19 mouse cellular contexts compared by ENCODE assay signal in genomic region chr1:151307821-151308220, GRCm38 (mm10).
"Had no signal": no experiment of that assay in that cellular context is flagged by ENCODE, and none has a peak within 500 bp of the region (broad histone marks: within the 10 kb centered on the region; RNA-seq: fewer than 3 reads in every experiment).

No protein-coding gene starts in this region.

- DNase-seq: layer of hippocampus, postnatal 36 days; liver, embryonic 13.5 days; lung, adult 2 months; lung, postnatal 14 days; lung, postnatal 4 days; right cerebral cortex, adult 18-20 months; right cerebral cortex, postnatal 14 days; right cerebral cortex, postnatal 4 days; spleen, adult 18-20 months; thymus, adult 2 months; thymus, postnatal 14 days; thymus, postnatal 4 days had no signal

- H3K9me3 ChIP-seq: liver, embryonic 13.5 days; midbrain, embryonic 15.5 days; neural tube, embryonic 12.5 days; neural tube, embryonic 15.5 days; stomach, embryonic 15.5 days had no signal

- H3K9ac ChIP-seq: liver, embryonic 13.5 days; midbrain, embryonic 15.5 days; neural tube, embryonic 12.5 days; neural tube, embryonic 15.5 days; stomach, embryonic 15.5 days had no signal

- H3K36me3 ChIP-seq: liver, embryonic 13.5 days; midbrain, embryonic 15.5 days; neural tube, embryonic 12.5 days; neural tube, embryonic 15.5 days; stomach, embryonic 15.5 days had no signal

- H3K27me3 ChIP-seq: liver, embryonic 13.5 days; midbrain, embryonic 15.5 days; neural tube, embryonic 12.5 days; neural tube, embryonic 15.5 days; stomach, embryonic 15.5 days had no signal

- ATAC-seq: midbrain, embryonic 15.5 days had no signal

- H3K4me1 ChIP-seq: midbrain, embryonic 15.5 days; neural tube, embryonic 12.5 days; neural tube, embryonic 15.5 days; stomach, embryonic 15.5 days had no signal

- H3K27ac ChIP-seq: kidney, postnatal 0 days; left cerebral cortex, adult 2 months; liver, embryonic 13.5 days; midbrain, embryonic 15.5 days; neural tube, embryonic 12.5 days; neural tube, embryonic 15.5 days; stomach, embryonic 15.5 days had no signal

- H3K4me2 ChIP-seq: liver, embryonic 13.5 days; midbrain, embryonic 11.5 days; midbrain, embryonic 15.5 days; neural tube, embryonic 12.5 days; neural tube, embryonic 15.5 days; stomach, embryonic 15.5 days had no signal

- H3K4me3 ChIP-seq: left cerebral cortex, adult 2 months; liver, embryonic 13.5 days; midbrain, embryonic 15.5 days; neural tube, embryonic 12.5 days; neural tube, embryonic 15.5 days; stomach, embryonic 15.5 days had no signal
